Mouse (Mus musculus) midbrain, embryonic 16.5 days (tissue): Measurements from ENCODE around the gene H1f0. TPM values are rescaled to one million over a fixed set of nuclear protein-coding genes. Genes with fewer than 3 reads are reported as not detected.
A peak's percentile ranks its signal among the peaks of the same experiment; 100 is the strongest.

Source experiments
- ATAC-seq: fragments of 200-750 bp; cut with Nextera tagmentation; 2 replicates; pipeline ENCODE4 v1.8.0; 2017; ENCODE audit warnings: moderate TSS enrichment
- H3K27ac ChIP-seq: fragments of 300-500 bp; sonication (generic); 2 replicates; pipeline ENCODE4 v1.5.1; 2014; ENCODE audit warnings: mild to moderate bottlenecking, low read length, mixed read lengths
- H3K27me3 ChIP-seq: fragments of 300-500 bp; sonication (generic); 2 replicates; pipeline ENCODE4 v1.6.1; 2014; ENCODE audit warnings: low read depth, low read length, mixed read lengths; ENCODE audit not compliant: control insufficient read depth, insufficient read depth
- H3K36me3 ChIP-seq: fragments of 300-500 bp; sonication (generic); 2 replicates; pipeline ENCODE4 v1.6.1; 2014; ENCODE audit warnings: mild to moderate bottlenecking, low read length, moderate library complexity, mixed read lengths; ENCODE audit not compliant: control insufficient read depth, insufficient read depth
- H3K4me1 ChIP-seq: fragments of 300-500 bp; sonication (generic); 2 replicates; pipeline ENCODE4 v1.6.1; 2014; ENCODE audit warnings: mild to moderate bottlenecking, low read length, mixed read lengths; ENCODE audit not compliant: control insufficient read depth, insufficient read depth
- H3K4me2 ChIP-seq: fragments of 300-500 bp; sonication (generic); 2 replicates; pipeline ENCODE4 v1.6.1; 2014; ENCODE audit warnings: mild to moderate bottlenecking, low read length, mixed read lengths
- H3K4me3 ChIP-seq: fragments of 300-500 bp; sonication (generic); 2 replicates; pipeline ENCODE4 v1.5.1; 2014; ENCODE audit warnings: low read depth, mild to moderate bottlenecking, low read length, moderate library complexity, mixed read lengths
- H3K9ac ChIP-seq: fragments of 300-500 bp; sonication (generic); 2 replicates; pipeline ENCODE4 v1.6.1; 2014; ENCODE audit warnings: low read depth, low read length, mixed read lengths
- H3K9me3 ChIP-seq: fragments of 300-500 bp; sonication (generic); replicated peaks from 2 replicates; pipeline ENCODE4 v1.6.1; 2014; ENCODE audit warnings: mild to moderate bottlenecking, low read length, mixed read lengths; ENCODE audit not compliant: control insufficient read depth, poor library complexity, severe bottlenecking
- WGBS: fragments of 180-500 bp; shearing (Covaris S2); extraction: QIAGEN DNeasy Blood & Tissue Kit; methylation state at CpG from one replicate; pipeline ENCODE4 v1.1.7; 2014; 5-methylcytosine and 5-hydroxymethylcytosine counted together
- polyA plus RNA-seq: library from polyadenylated mRNA; unstranded; fragments of >200 nt; fragmentation: Nextera tagmentation; extraction: Ambion mirVana; gene quantifications from 2 replicates; pipeline ENCODE4 v1.2.1, GENCODE M21; 2015

The H1f0 gene
- polyA plus RNA-seq, 1 experiment from 2014 or later, result 167 TPM

DNA sequence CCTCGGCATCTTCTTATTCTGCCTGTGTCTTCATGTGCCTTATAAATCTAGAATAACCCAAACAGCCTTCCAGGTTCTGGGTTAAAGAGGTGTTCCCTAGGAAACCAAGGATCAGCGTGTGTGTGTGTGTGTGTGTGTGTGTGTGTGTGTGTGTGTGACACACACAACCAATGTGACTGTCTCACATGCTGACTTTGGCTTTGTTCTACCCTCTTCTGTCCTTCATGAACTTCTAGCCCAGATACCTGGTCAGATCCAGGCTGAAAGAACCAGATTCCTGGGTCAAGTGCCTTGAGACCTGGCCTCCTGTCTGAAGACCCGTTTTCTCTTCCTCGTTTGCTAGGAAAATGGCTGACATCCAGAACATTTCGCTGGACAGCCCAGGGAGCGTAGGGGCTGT is 13.3 kb downstream of the H1f0 start, which contains the start of gene Galr3:
Gene Galr3 (plus strand): TSS at position 301 of the 400 bp plus-strand sequence.
- WGBS, result 80% methylated on average over 6 of the region's 6 CpGs
- Histone ChIP-seq H3K9ac (peak within 1 kb of the TSS; percentile 71), H3K27me3 (peaks cover 27% of the 10 kb centered on the region), H3K4me1 (peaks cover 6% of the 10 kb centered on the region; the same call in 1 of the 2 replicates), H3K4me3 (peak within 1 kb of the TSS; percentile 61), H3K27ac (peak within 1 kb of the TSS; percentile 18; the same call in 1 of the 2 replicates), H3K4me2 (peak within 1 kb of the TSS; percentile 82), H3K36me3 (no peaks in the 10 kb centered on the region), H3K9me3 (no peaks in the 10 kb centered on the region)
- no peak for ATAC-seq

DNA sequence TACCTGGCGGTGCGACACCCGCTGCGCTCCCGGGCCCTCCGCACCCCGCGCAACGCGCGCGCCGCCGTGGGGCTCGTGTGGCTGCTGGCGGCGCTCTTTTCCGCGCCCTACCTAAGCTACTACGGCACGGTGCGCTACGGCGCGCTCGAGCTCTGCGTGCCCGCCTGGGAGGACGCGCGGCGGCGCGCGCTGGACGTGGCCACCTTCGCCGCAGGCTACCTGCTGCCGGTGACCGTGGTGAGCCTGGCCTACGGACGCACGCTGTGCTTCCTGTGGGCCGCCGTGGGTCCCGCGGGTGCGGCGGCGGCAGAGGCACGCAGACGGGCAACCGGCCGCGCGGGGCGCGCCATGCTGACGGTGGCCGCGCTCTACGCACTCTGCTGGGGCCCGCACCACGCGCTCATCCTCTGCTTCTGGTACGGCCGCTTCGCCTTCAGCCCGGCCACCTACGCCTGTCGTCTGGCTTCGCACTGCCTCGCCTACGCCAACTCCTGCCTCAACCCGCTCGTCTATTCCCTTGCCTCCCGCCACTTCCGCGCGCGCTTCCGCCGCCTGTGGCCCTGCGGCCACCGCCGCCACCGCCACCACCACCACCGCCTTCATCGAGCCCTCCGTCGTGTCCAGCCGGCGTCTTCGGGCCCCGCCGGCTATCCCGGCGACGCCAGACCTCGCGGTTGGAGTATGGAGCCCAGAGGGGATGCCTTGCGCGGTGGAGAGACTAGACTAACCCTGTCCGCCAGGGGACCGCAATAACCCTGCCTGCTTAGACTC is 14.7 kb downstream of the H1f0 start:
- H3K27me3 ChIP-seq, result peaks cover 30% of the 10 kb centered on the region
- ATAC-seq, result peak; percentile 73
- peak overlapping the region; percentile 71 for H3K9ac ChIP-seq
- peaks cover 6% of the 10 kb centered on the region; the same call in 1 of the 2 replicates for H3K4me1 ChIP-seq
- H3K4me2 ChIP-seq, result peak overlapping the region; percentile 82
- WGBS, result under 1% methylated on average over 65 of the region's 105 CpGs
- no peaks in the 10 kb centered on the region for H3K36me3 ChIP-seq
- H3K4me3 ChIP-seq, result peak overlapping the region; percentile 61
- H3K9me3 ChIP-seq, result no peaks in the 10 kb centered on the region
- H3K27ac ChIP-seq, result peak overlapping the region; percentile 18; the same call in 1 of the 2 replicates

DNA sequence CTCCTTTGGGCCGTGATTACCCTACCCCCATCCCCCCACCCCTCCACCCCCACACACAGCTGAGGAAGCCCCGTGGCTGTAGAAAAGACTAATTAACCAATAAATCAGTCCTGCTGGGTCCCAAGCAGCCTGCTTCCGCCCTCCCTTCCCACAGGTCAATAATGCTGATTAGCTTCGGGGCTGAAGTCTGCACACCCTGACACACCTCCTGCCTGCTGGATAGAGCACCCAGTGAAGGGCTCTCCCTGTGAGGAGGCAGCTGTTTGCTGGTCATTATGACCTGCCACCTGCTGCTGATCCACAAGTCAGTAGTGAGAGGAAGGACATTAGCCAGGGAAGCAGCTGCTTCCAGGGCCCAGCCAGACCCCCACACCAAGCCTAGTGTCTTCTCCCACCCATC is 16.6 kb downstream of the H1f0 start:
- H3K4me3 ChIP-seq, result no peak overlapping the region
- WGBS, result 12% methylated on average over 4 of the region's 4 CpGs
- no peak for ATAC-seq
- H3K9ac ChIP-seq, result no peak overlapping the region
- H3K27ac ChIP-seq, result no peak overlapping the region
- H3K27me3 ChIP-seq, result peaks cover 30% of the 10 kb centered on the region
- H3K4me1 ChIP-seq, result peaks cover 6% of the 10 kb centered on the region; the same call in 1 of the 2 replicates
- no peaks in the 10 kb centered on the region for H3K36me3 ChIP-seq
- H3K4me2 ChIP-seq, result no peak overlapping the region
- H3K9me3 ChIP-seq, result no peaks in the 10 kb centered on the region

DNA sequence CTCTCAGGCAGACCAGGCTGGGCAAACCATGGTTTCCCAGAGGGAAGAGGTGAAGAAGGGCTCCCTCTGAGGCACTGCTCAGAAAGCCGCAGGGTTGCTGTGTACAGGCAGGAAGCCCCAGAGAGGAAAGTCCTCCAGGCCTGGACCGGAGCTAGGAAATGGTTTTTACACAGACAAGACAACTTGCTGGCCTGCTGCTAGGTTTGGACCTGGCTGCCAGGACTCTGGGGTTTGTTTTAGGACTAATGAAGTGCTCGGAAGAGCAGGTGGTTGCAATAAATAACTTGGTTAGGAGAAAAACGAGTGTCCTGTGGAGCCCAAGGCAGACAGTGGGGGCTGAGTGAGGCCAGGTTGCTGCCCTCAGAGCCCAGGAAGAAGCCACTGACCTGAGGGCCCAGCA is 19.9 kb downstream of the H1f0 start:
- H3K27ac ChIP-seq, result no peak overlapping the region
- 0 out of 2 replicates have a peak, but pooled peaks cover under 1% of the 10 kb centered on the region for H3K4me1 ChIP-seq
- no peak for ATAC-seq
- 0 out of 2 replicates have a peak, but pooled peaks cover 2% of the 10 kb centered on the region for H3K36me3 ChIP-seq
- H3K27me3 ChIP-seq, result peaks cover 7% of the 10 kb centered on the region
- no peak overlapping the region for H3K9ac ChIP-seq
- WGBS, result 74% methylated on average over 4 of the region's 4 CpGs
- H3K4me3 ChIP-seq, result no peak overlapping the region
- no peak overlapping the region for H3K4me2 ChIP-seq
- no peaks in the 10 kb centered on the region for H3K9me3 ChIP-seq

DNA sequence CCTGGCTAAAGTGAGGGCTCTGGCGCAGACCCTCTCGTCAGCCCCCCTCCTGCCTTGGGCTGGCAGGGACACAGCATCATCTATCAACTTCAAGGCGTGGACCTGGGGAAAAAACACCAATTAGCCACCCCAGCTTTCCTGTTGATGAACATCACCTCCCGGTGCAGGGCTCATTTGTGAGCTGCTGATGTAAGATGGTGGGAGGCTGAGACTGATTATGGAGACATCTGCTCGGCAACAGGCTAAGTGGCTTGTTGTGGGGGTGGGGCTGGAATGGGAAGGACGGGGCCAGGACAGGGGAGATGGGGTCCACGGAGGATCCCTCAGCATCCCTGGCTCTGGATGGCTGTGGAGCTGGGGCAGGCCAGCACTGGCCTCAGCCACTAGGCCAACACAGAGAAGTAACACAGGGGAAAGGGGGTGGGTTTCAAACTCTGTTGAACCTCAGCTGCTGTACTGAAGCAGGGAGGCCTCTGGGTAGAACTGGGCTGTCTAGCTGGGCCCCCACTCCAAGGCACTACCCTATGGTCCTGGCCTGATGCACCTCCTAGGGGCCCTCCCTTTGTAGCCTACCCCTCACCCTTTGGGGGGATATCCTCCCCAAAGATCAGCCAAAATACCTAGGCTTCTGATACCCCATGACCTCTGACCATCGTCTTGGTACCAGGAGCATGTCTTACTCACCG is 22.1 kb downstream of the H1f0 start:
- Histone ChIP-seq H3K4me1 (no peaks in the 10 kb centered on the region), H3K27ac (no peak overlapping the region), H3K4me3 (no peak overlapping the region), H3K27me3 (0 out of 2 replicates have a peak, but pooled peaks cover 2% of the 10 kb centered on the region), H3K36me3 (peaks cover 20% of the 10 kb centered on the region), H3K9ac (no peak overlapping the region), H3K9me3 (no peaks in the 10 kb centered on the region), H3K4me2 (no peak overlapping the region)
- 0 out of 2 replicates have a peak, but pooled peaks have one; percentile 54 for ATAC-seq
- WGBS, result 55% methylated on average over 9 of the region's 9 CpGs

DNA sequence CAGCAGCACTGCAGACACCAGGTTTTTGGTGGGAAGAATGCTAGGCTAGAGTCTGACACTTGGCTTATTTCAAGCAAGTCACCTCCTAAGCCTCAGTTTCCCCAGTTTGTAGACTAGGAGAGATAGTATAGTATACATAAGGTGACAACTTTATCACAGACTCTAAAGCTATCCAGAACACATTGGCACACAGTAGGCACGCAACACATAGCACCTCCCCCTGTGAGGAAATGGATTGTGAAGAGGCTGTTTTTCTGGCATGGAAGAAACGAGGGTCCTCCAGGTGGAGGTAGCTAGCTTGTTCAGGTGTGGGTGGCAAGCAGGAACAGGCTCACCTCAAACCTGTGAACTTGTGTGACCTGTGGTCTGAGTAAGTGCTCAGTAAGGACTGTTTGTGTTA is 22.7 kb downstream of the H1f0 start:
- H3K9me3 ChIP-seq, result no peaks in the 10 kb centered on the region
- 86% methylated on average over 2 of the region's 2 CpGs for WGBS
- H3K4me3 ChIP-seq, result no peak overlapping the region
- H3K9ac ChIP-seq, result no peak overlapping the region
- H3K4me1 ChIP-seq, result no peaks in the 10 kb centered on the region
- no peak for ATAC-seq
- no peak overlapping the region for H3K27ac ChIP-seq
- H3K4me2 ChIP-seq, result no peak overlapping the region
- 0 out of 2 replicates have a peak, but pooled peaks cover 2% of the 10 kb centered on the region for H3K27me3 ChIP-seq
- peaks cover 27% of the 10 kb centered on the region for H3K36me3 ChIP-seq

DNA sequence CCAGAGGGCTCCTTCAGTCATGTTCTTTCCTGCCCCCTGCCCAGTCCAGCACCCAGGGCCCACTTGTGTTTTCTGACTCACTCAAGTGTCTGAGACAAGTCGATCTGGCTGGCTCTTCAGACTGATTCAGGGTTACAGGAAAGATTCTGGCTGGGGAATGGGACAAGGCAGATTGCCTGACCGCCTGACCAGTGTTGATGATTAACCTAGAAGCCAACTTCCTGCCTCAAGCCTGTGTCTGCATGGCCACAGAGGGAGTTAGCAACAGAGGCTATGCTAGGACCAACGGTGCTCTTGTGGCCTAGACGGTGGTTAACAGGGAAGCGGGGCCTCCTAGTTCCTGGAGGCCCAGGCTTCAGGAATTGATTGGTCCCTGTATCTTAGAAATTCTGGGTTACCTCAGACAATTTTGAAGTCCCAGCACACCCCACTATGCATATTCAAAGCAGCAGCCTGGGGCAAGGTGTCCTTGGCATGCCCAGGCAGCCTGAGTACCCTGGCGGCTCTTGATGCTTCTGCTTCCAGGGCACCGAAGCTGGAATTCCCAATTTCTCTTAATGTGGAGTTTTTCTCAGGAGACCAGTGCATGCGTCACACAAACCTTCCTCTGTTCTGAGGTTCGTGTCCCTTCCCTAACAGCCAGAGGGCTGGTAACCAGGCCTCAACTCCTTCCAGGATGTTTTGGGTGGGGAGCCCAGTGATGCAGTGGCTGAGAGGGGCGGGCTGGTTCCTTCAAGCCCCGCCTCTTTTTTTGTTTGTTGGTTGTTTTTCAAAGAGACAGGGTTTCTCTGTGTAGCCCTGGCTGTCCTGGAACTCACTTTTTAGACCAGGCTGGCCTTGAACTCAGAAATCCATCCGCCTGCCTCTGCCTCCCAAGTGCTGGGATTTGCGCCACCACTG is 23.5 kb downstream of the H1f0 start:
- H3K9me3 ChIP-seq, result no peaks in the 10 kb centered on the region
- H3K4me1 ChIP-seq, result no peaks in the 10 kb centered on the region
- H3K36me3 ChIP-seq, result peaks cover 31% of the 10 kb centered on the region
- H3K9ac ChIP-seq, result no peak overlapping the region
- H3K4me2 ChIP-seq, result no peak overlapping the region
- H3K27ac ChIP-seq, result no peak overlapping the region
- ATAC-seq, result no peak
- 0 out of 2 replicates have a peak, but pooled peaks cover 2% of the 10 kb centered on the region for H3K27me3 ChIP-seq
- H3K4me3 ChIP-seq, result no peak overlapping the region
- 80% methylated on average over 13 of the region's 13 CpGs for WGBS

DNA sequence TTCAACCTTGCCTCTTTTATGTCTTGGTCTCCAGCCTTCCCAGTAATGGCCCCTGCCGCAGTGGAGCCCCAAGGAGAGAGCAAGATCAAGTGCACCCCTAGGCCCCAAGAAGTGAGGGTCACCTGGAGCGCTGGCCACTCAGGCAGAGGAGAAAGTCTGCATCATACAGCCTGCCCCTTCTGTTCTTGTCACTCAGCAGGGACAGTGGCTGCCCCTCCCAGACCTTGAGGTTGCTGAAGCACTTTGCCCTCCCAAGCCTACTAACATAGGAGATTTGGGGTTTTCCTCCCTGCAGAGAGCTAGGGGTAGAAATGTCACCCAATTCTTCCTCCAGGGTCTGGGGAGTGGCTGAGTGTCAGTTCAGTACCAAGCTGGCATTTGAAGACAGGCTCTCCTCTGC is 24.1 kb downstream of the H1f0 start:
- Histone ChIP-seq H3K27ac (no peak overlapping the region), H3K4me1 (no peaks in the 10 kb centered on the region), H3K9ac (no peak overlapping the region), H3K36me3 (peaks cover 34% of the 10 kb centered on the region), H3K27me3 (no peaks in the 10 kb centered on the region), H3K4me3 (no peak overlapping the region), H3K4me2 (no peak overlapping the region), H3K9me3 (no peaks in the 10 kb centered on the region)
- no peak for ATAC-seq
- WGBS, result 86% methylated on average over 2 of the region's 2 CpGs
